Mouse (Mus musculus) gastrocnemius, adult 8-10 months (tissue): Measurements from ENCODE around the gene Gdpd5. TPM values are rescaled to one million over a fixed set of nuclear protein-coding genes. Genes with fewer than 3 reads are reported as not detected.

Source experiments
- DNase-seq, 2 experiments: peaks; one replicate each; pipeline ENCODE4 v3.0.0; 2022; ENCODE audit warnings: low spot score in 2 of 2
- total RNA-seq, 4 experiments: library from RNA; stranded (reverse); gene quantifications; 2 replicates each; pipeline ENCODE4 v1.2.4; 2022

The Gdpd5 gene
- total RNA-seq, 4 experiments from 2014 or later = 5.0 to 5.9 (median 5.1) TPM

GRCm38 (mm10) chr7:99404031-99404735 is 23.0 kb downstream of the Gdpd5 start:
- no peak for DNase-seq

GRCm38 (mm10) chr7:99405386-99406155 is 24.4 kb downstream of the Gdpd5 start:
- no peak for DNase-seq

GRCm38 (mm10) chr7:99407598-99407997 is 26.4 kb downstream of the Gdpd5 start:
- DNase-seq = no peak

- DNase-seq = no peak
Observed at GRCm38 (mm10) chr7:99409441-99410222, 28.4 kb downstream of the Gdpd5 start.

GRCm38 (mm10) chr7:99410315-99410714 is 29.1 kb downstream of the Gdpd5 start:
- DNase-seq = no peak

GRCm38 (mm10) chr7:99411047-99411779 is 30.0 kb downstream of the Gdpd5 start:
- no peak for DNase-seq

- peak; percentile 24 to 45 for DNase-seq
Observed at GRCm38 (mm10) chr7:99415045-99415444, 33.8 kb downstream of the Gdpd5 start.

GRCm38 (mm10) chr7:99419311-99419710 is 38.1 kb downstream of the Gdpd5 start:
- DNase-seq = peak; percentile 46 to 49

- DNase-seq = no peak
Observed at GRCm38 (mm10) chr7:99421006-99421405, 39.8 kb downstream of the Gdpd5 start.

- peak in 1 of 2 experiments; percentile 31 for DNase-seq
Observed at GRCm38 (mm10) chr7:99424538-99425155, 43.4 kb downstream of the Gdpd5 start.

GRCm38 (mm10) chr7:99425706-99426105 is 44.5 kb downstream of the Gdpd5 start:
- DNase-seq = no peak

GRCm38 (mm10) chr7:99427031-99427430 is 45.8 kb downstream of the Gdpd5 start:
- no peak for DNase-seq

- no peak for DNase-seq
Observed at GRCm38 (mm10) chr7:99427987-99428386, 46.8 kb downstream of the Gdpd5 start.

- DNase-seq = no peak
Observed at GRCm38 (mm10) chr7:99428836-99429235, 47.6 kb downstream of the Gdpd5 start.

GRCm38 (mm10) chr7:99429786-99430185 is 48.6 kb downstream of the Gdpd5 start:
- DNase-seq = no peak

GRCm38 (mm10) chr7:99430246-99430645 is 49.0 kb downstream of the Gdpd5 start:
- no peak for DNase-seq

- no peak for DNase-seq
Observed at GRCm38 (mm10) chr7:99432248-99432647, 51.0 kb downstream of the Gdpd5 start.

- no peak for DNase-seq
Observed at GRCm38 (mm10) chr7:99432863-99433262, 51.6 kb downstream of the Gdpd5 start.

GRCm38 (mm10) chr7:99434672-99435250 is 53.5 kb downstream of the Gdpd5 start:
- DNase-seq = no peak

GRCm38 (mm10) chr7:99436530-99436929 is 55.3 kb downstream of the Gdpd5 start:
- DNase-seq = no peak
